Mouse (Mus musculus) brain, embryonic 14.5 days (tissue): ENCODE measurements at regions not wholly inside any gene's neighbourhood (a gene's known extent, or its start where the extent isn't known, plus 50 kb on each side); places are given as distances from the start of the nearest gene placed in this dataset.

ENCODE experiments used
- CTCF ChIP-seq: fragments of 200-500 bp; IDR thresholded peaks from 2 replicates; pipeline ENCODE4 v1.5.1; 2012; ENCODE audit warnings: inconsistent platforms, mild to moderate bottlenecking, moderate library complexity, borderline replicate concordance; ENCODE audit not compliant: insufficient read depth, insufficient read length; ENCODE audit errors: extremely low read depth
- POLR2A ChIP-seq: fragments of 200-500 bp; IDR thresholded peaks from 2 replicates; pipeline ENCODE4 v1.6.1; 2012; ENCODE audit warnings: mild to moderate bottlenecking, inconsistent platforms, borderline replicate concordance; ENCODE audit not compliant: poor library complexity, insufficient read depth, insufficient read length, severe bottlenecking; ENCODE audit errors: extremely low read depth

- TF ChIP-seq POLR2A (no peak), CTCF (no peak)
These were observed 648.3 kb upstream of the Adgra3 start for GRCm38 (mm10) chr5:50706945-50707663.
